Mouse (Mus musculus): Measurements from ENCODE around the gene AC141477.1. TPM values are rescaled to one million over a fixed set of nuclear protein-coding genes. Genes with fewer than 3 reads are reported as not detected.

AC141477.1 gene
- 18.6 TPM for polyA plus RNA-seq (2017; shearing (Covaris generic))

DNA sequence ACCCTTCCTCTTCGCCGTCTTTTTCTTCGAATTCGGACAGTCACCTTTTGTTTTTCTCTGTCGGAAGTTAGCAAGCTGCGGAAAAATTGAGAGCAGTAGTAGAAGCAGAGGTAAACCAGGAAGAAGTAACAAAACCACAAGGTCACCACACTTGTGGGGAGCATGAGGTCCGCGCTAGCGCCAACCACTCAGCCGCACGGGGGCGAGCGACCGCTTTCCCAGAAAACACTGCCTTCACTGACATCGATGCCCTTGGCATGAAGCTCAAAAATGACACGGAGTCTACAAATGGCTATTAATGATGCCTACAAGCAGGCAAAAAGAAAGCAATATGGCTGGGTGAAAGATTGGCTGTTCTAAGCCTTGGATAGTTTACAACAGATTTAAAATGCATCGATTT, at the start of gene AC141477.1:
TSS of gene AC141477.1 (minus strand) at position 164 of the 400 bp plus-strand sequence.

DNA sequence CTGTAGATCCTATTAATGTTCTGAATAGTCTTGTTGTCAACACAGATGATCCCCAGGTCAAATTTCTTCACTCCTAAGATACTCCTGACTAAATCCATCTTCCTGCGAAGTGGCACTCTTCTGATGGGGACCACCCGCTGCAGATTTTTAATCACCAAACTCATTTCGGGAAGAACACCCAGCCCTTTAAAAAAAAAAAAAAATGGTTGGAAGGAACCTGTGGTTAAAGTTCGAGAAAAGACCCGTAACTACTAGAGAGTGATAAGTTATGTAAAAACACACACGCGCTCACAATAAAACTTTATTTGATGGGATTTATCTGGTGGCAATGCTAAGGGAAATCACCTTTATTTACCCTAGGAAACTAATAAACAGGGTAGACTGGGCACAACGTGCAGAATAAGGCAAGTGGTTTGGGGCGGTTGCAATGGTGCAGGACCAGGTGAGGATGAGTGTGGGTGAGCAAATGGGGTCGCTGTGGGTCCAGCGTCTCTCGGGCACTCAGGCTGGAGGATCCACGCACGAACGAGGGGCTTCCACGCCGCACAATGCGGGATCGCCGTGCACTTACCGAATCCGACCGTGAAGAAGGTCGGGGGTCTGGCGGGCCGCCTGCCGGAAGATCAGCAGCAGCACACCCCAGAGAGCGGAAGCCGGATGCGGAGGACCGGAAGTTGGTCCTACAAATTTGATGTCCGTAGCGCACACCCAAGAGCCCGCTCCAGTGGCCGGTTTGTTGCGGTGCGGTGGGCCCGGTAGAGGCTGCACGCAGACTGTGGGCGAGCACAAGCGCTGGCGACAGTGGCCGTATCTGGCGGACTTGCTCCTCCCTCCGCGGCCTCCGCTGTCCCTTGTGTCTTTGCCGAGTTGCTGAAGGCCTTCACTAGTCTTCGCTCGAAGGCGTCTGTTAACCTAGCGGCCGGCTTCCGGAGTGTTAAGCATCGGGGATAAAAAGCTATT, 28.2 kb upstream of the AC141477.1 start, which contains the start of the genes Mcm3ap and Ybey:
TSS of gene Mcm3ap (plus strand) at position 725 of the 960 bp plus-strand sequence.
TSS of gene Ybey (minus strand) at position 912 of the 960 bp plus-strand sequence.

GRCm38 (mm10) chr10:76448851-76449250, 8.6 kb upstream of the AC141477.1 start, which contains the start of gene 2610028H24Rik:
Gene 2610028H24Rik, plus strand, starts transcription at chr10:76449081.

GRCm38 (mm10) chr10:76442178-76443088, 2.2 kb upstream of the AC141477.1 start, which contains the start of gene Pcnt:
Gene Pcnt, minus strand, starts transcription at chr10:76442786.

Other genes with a start within 250 kb of the AC141477.1 start
- 18.4 TPM for gene Prmt2, start 202.6 kb downstream of the AC141477.1 start, polyA plus RNA-seq (2017; shearing (Covaris generic))
- gene S100b, start 186.6 kb downstream of the AC141477.1 start, polyA plus RNA-seq (2017; shearing (Covaris generic)), result not detected
- 4.7 TPM for gene Dip2a, start 95.2 kb downstream of the AC141477.1 start, polyA plus RNA-seq (2017; shearing (Covaris generic))
- gene Pcnt, start 2.3 kb upstream of the AC141477.1 start, polyA plus RNA-seq (2017; shearing (Covaris generic)), result 23.1 TPM
- not detected for gene 2610028H24Rik, start 8.6 kb upstream of the AC141477.1 start, polyA plus RNA-seq (2017; shearing (Covaris generic))
- 43.9 TPM for gene Mcm3ap, start 28.5 kb upstream of the AC141477.1 start, polyA plus RNA-seq (2017; shearing (Covaris generic))
- gene Ybey, start 28.7 kb upstream of the AC141477.1 start, polyA plus RNA-seq (2017; shearing (Covaris generic)), result 2.2 TPM
- 15.7 TPM for gene Lss, start 91.1 kb upstream of the AC141477.1 start, polyA plus RNA-seq (2017; shearing (Covaris generic))
- not detected for gene Spatc1l, start 121.8 kb upstream of the AC141477.1 start, polyA plus RNA-seq (2017; shearing (Covaris generic))
- gene Ftcd, start 135.2 kb upstream of the AC141477.1 start, polyA plus RNA-seq (2017; shearing (Covaris generic)), result not detected
- gene Col6a2, start 183.2 kb upstream of the AC141477.1 start, polyA plus RNA-seq (2017; shearing (Covaris generic)), result not detected

All from effector memory CD4-positive, alpha-beta T cell, adult 7 months (primary cell).